Mouse (Mus musculus): Measurements from ENCODE around the gene Kpna6.

DNA sequence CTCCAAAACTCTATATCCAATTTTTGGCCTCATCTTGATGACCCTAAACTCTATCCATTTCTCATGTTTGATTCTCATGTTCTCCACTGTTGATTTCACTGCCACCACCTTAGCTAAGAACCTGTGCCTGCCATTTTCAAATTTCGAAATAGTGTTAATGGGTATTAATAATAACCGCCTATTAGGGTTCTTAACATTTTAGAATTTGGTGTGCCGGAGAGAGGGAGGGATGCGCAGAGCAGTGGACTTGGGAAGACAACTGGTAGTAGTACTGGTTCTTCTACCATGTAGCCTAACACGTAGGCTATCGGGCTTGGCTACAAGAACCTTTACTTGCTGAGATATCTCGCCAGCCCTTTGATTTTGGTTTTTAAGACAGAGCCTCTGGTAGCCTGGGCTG, 24.6 kb upstream of the Kpna6 start:
- TF ChIP-seq CTCF (IDR thresholded peaks at IDR 0.05; ENCODE audit: low read depth) (no peak), EP300 (IDR thresholded peaks at IDR 0.05; ENCODE audit: low read depth) (no peak)
